Mouse (Mus musculus): ENCODE measurements around the gene Cd163.
A peak's percentile ranks its signal among the peaks of the same experiment; 100 is the strongest.

The Cd163 gene

DNA sequence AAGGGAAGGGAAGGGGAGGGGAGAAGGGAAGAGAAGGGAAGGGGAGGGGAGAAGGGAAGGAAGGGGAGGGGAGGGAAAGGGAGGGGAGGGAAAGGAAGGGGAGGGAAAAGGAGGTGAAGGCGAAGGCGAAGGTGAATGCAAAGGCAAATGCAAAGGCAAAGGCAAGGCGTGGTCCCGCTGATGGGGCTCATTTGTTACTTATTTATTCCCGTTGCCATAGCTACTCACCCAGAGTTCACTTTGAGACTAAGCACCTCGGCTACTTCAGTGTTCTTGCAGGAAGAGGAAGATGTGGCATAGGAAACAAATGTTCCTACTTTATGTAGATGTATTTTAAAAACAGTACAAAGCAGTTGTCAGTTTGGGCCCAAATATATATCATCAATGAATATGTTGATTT is 56.1 kb downstream of the Cd163 start:
- DNase-seq (ENCODE audit: low read depth, low spot score), result no peak

DNA sequence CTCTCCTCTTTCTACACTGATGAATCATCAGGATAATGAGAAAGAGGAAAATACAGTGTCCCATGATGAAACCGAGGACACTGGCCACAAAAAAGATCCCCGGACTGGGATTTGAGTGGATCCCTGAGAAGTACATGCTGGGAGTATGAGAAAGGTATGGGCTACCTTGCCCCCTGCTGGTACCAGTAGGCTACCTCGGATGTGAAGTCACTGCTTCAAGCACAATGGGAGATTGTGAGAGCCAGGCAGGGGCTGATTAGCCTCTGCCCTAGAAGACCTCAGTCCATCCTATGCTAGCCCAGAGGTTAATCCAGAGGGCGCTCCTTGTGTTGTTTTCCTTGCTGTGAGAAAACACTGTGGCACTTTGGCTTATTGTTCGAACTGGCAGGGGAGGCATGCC is 59.9 kb downstream of the Cd163 start:
- DNase-seq (ENCODE audit: low read depth, low spot score), result no peak

DNA sequence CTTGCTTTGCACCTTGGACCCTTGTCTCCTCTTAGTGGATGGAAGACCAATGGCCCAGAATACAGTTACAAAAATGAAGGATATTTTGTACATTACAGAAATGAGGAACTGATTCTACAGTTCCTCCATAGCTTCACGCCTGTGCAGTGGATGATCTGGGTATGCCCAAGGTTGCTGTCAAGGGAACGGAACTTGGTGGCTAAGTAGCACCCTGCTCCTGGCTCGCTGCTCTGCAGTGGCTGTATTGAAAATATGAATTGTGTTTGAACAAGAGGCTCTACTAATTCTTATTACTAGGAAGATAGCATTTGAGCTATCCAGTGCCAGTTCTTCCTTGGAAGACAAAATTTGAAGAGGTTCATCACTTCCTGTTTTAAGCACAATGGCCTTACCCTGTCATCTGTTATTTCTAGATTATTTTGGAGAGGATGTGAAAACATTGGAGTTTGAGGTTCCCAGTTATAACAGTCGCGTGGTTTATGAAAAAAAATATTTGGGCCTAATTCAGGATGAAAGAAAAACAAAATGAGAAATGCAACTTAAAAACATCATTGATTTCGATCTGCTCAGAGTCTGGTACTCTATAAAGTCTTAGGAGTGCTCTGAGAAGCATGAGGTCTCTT is 69.2 kb downstream of the Cd163 start:
- no peak for DNase-seq (ENCODE audit: low read depth, low spot score)

DNA sequence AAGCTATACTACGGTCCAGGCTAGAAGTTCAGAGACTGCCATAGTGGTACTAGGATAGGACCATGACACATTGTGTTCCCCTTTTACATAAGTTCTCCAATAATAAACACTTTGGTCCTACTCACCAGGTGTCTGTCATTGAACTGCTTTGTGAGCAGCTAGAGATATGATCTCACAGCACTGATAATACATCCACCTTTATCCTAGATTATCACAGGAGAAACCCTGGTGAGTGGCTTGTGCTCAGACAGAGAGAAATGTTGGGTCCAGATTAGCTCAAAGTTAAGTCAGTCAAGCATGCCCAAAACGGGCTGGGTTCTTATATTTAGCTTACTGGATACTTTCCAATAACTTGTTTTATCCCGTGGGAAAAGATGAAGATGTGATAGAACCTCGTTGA is 70.2 kb downstream of the Cd163 start:
- no peak for DNase-seq (ENCODE audit: low read depth, low spot score)

DNA sequence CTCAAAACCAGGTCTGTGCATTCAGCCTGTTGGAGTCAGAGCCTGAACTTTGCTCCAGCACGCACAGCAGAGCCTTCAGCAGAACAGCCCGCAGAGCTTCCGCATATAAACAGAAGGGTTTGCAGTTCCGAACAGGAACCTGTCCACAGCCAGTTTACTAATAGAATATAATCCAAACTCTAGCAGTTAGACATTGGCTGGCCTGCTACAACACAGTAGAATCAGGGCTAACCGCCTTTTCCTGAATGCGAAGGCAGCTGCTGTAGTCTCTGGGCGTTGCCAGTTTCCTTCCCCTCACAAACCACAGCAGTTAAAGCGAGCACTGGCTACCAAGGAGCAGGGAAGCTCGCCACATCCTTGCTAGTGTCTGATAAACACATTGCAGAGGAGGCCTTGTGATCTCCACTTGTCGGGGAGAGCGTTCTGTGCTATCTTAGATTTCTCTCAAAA is 71.0 kb downstream of the Cd163 start:
- DNase-seq (ENCODE audit: low read depth, low spot score), result no peak

DNA sequence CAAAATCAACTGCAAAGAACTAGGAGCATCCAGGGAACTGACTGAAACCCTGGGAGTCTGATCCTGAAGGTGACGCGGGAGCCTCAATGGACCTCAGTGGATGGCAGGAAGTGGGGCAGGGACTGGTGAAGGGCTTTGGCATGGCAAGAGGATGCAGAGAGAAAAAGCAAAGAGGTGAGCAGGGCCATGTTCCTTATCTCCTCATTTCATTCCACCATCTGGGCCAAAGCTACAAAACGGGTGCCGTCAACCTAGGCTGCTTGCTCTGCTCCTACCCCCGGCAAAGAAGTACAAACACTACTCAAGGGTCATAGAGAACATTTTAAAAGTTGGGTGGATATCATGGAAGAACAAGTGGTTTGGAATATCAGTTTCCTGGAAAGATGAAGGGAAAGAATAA is 71.9 kb downstream of the Cd163 start:
- DNase-seq (ENCODE audit: low read depth, low spot score), result no peak

DNA sequence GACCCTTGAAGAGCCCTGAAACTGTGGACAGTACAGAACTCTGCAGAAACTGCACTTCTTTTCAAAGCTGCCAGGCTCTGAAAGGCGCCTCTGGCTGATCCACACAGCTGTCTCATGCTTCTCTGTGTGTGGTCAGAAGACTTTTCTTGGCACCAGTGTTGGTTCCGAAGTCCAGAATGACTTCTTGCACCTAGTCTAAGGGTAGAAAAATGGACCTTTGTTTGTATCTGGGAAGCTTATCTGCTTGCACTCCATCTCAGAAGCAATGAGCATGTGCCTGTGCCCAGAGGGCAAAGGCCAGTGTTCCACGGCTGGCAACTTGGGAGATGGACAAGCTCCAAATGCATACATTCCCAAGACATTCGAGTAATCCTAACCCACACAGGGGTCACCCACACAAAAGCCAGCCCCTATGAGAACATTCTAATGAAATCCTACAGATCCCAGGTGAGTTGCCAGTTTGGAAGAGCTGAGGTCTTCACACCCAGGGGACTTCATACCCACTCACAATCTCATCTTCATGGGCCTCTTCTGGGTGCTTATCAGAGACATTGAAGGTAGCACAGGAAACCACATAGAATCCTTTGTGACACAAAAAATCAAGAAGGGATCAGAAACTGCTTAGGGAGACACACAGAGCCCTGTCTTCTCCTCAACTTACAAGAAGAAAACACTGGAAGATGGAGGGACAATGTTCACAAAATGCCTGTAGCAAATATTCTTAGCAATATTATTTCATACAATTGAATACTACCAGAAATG is 73.2 kb downstream of the Cd163 start:
- no peak for DNase-seq (ENCODE audit: low read depth, low spot score)

DNA sequence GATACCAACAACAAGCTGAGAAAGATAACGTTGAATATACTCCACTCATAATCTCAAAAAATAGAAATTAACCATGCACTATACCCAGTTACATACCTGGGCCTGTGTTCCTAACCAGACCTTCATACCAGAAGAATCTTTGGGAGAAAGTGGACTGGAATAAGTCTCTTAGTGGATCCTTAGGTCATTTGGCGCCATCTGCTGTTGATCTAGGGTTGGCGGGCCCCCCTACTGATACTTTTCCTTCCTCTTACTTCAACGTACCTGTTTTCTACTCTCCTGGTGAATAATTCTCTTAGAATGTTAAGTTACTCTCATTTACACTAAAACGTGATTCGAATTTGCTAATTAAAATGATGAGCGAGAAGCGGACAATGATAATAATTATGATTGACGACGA is 74.9 kb downstream of the Cd163 start:
- DNase-seq (ENCODE audit: low read depth, low spot score), result peak; percentile 42

Measured in forelimb bud, embryonic 11.5 days (tissue).